Mouse (Mus musculus) forebrain, embryonic 15.5 days (tissue): ENCODE data around the gene Tmem273. TPM values are rescaled to one million over a fixed set of nuclear protein-coding genes. Genes with fewer than 3 reads are reported as not detected.

Experiments used
- ATAC-seq: fragments of 200-750 bp; cut with Nextera tagmentation; replicated peaks from 2 replicates; pipeline ENCODE4 v1.8.0; 2017; ENCODE audit warnings: mild to moderate bottlenecking, moderate TSS enrichment, moderate library complexity
- H3K27ac ChIP-seq: fragments of 300-500 bp; sonication (generic); replicated peaks from 2 replicates; pipeline ENCODE4 v1.5.1; 2015; ENCODE audit warnings: mild to moderate bottlenecking, inconsistent platforms
- H3K27me3 ChIP-seq: fragments of 300-500 bp; sonication (generic); 2 replicates; pipeline ENCODE4 v1.6.1; 2015; ENCODE audit warnings: inconsistent platforms
- H3K36me3 ChIP-seq: fragments of 300-500 bp; sonication (generic); 2 replicates; pipeline ENCODE4 v1.6.1; 2015; ENCODE audit warnings: mild to moderate bottlenecking, inconsistent platforms
- H3K4me1 ChIP-seq: fragments of 300-500 bp; sonication (generic); 2 replicates; pipeline ENCODE4 v1.6.1; 2015; ENCODE audit warnings: inconsistent platforms
- H3K4me2 ChIP-seq: fragments of 300-500 bp; sonication (generic); replicated peaks from 2 replicates; pipeline ENCODE4 v1.6.1; 2015; ENCODE audit warnings: mild to moderate bottlenecking, inconsistent platforms
- H3K4me3 ChIP-seq: fragments of 300-500 bp; sonication (generic); 2 replicates; pipeline ENCODE4 v1.5.1; 2015; ENCODE audit warnings: mild to moderate bottlenecking, inconsistent platforms
- H3K9ac ChIP-seq: fragments of 300-500 bp; sonication (generic); replicated peaks from 2 replicates; pipeline ENCODE4 v1.6.1; 2015; ENCODE audit warnings: mild to moderate bottlenecking, inconsistent platforms
- H3K9me3 ChIP-seq: fragments of 300-500 bp; sonication (generic); 2 replicates; pipeline ENCODE4 v1.6.1; 2016; ENCODE audit warnings: inconsistent platforms
- WGBS: fragments of 180-500 bp; shearing (Covaris S2); methylation state at CpG from one replicate; pipeline ENCODE4 v1.1.7; 2015; ENCODE audit warnings: mixed read lengths; 5-methylcytosine and 5-hydroxymethylcytosine counted together
- polyA plus RNA-seq: library from polyadenylated mRNA; unstranded; fragments of >200 nt; fragmentation: Nextera tagmentation; extraction: Ambion mirVana; gene quantifications from 2 replicates; pipeline ENCODE4 v1.2.1, GENCODE M21; 2015

Gene Tmem273
- polyA plus RNA-seq = 0.56 and 0.64 TPM in 2 replicates

DNA sequence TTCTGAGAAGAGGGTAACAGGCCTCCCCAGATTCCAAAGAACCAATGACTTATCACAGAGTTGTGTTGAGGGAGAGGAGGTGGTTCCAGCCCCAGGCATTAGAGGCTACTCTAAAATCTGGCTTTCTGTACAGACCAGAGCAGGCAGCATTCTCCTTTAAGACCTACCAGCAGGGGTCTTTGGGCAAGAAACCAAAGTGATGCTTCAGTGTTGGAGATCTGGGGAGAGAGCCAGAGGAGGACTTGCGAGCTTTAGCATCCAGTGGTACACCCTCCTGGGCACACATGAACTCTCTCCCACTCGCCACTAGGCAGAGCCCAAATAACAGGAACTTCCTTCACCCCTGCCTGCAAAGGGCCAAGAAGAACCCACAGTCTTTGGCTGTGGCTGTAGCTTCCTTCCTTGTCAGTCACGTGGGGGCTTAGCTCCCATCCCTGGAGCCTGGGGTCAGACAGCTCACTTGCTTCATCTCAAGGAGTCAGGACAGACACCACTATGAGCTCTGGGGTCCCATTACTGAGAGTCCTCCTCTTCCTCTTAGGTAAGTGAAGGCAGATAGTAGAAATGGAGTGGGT, at the start of gene Tmem273:
Gene Tmem273 (plus strand): TSS at position 408 of the 575 bp plus-strand sequence.
- no peaks in the 10 kb centered on the region for H3K4me1 ChIP-seq
- ATAC-seq = no peak
- H3K9ac ChIP-seq = no peak within 1 kb of the TSS
- no peak within 1 kb of the TSS for H3K27ac ChIP-seq
- H3K27me3 ChIP-seq = no peaks in the 10 kb centered on the region
- no peaks in the 10 kb centered on the region for H3K9me3 ChIP-seq
- H3K4me2 ChIP-seq = no peak within 1 kb of the TSS
- H3K36me3 ChIP-seq = no peaks in the 10 kb centered on the region
- 67% methylated on average over 3 of the region's 3 CpGs for WGBS
- no peak within 1 kb of the TSS for H3K4me3 ChIP-seq

DNA sequence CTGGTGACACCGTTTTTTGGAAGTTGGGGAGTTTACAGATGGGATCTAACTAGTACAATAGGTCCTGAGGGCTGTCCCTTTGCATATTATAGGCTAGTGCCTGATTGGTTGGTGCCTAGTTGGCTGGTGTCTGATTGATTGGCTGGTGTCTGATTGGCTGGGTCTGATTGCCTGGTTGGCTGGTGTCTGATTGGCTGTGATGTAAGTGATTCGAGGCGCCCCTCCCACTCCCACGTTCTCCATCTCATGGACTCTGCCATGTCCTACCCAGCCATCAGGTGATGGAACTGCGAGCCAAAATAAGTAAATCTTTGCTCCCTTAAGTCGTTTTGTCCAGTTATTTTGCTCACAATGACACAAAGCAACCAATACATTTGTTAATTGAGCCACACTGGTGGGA, 49.2 kb upstream of the Tmem273 start:
- Histone ChIP-seq H3K27ac (no peak overlapping the region), H3K4me3 (no peak overlapping the region), H3K27me3 (no peaks in the 10 kb centered on the region), H3K9ac (no peak overlapping the region), H3K4me2 (no peak overlapping the region), H3K9me3 (no peaks in the 10 kb centered on the region), H3K4me1 (no peaks in the 10 kb centered on the region), H3K36me3 (no peaks in the 10 kb centered on the region)
- WGBS = 81% methylated on average over 6 of the region's 6 CpGs
- ATAC-seq = no peak

DNA sequence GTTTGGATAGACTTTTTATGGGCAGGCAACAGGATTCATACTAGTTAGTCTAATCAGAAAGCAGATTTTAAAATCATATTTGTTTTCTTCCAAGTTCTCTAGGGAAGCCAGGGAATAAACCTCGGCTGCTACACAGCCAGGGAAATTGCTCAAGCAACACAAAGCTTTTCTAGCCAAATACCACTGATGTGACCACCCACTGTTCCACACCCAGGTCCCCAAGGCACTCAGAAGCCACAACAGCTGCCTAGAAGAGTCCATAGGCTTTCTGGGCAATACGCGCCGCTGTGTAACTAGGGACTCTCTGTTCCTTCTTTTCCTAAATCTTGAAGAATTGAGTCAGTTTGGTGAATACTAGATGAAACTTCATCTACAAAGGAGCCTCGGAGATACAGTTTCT, 47.2 kb upstream of the Tmem273 start:
- no peak for ATAC-seq
- WGBS = 89% methylated on average over 5 of the region's 5 CpGs
- no peaks in the 10 kb centered on the region for H3K4me1 ChIP-seq
- H3K27me3 ChIP-seq = no peaks in the 10 kb centered on the region
- H3K36me3 ChIP-seq = no peaks in the 10 kb centered on the region
- no peak overlapping the region for H3K4me2 ChIP-seq
- no peaks in the 10 kb centered on the region for H3K9me3 ChIP-seq
- no peak overlapping the region for H3K27ac ChIP-seq
- no peak overlapping the region for H3K9ac ChIP-seq
- no peak overlapping the region for H3K4me3 ChIP-seq

GRCm38 (mm10) chr14:32748519-32748918, 37.2 kb upstream of the Tmem273 start:
- Histone ChIP-seq H3K36me3 (no peaks in the 10 kb centered on the region), H3K4me1 (no peaks in the 10 kb centered on the region), H3K4me3 (no peak overlapping the region), H3K9me3 (no peaks in the 10 kb centered on the region), H3K27ac (no peak overlapping the region), H3K9ac (no peak overlapping the region), H3K27me3 (no peaks in the 10 kb centered on the region), H3K4me2 (no peak overlapping the region)
- WGBS = 77% methylated on average over 6 of the region's 6 CpGs
- no peak for ATAC-seq

DNA sequence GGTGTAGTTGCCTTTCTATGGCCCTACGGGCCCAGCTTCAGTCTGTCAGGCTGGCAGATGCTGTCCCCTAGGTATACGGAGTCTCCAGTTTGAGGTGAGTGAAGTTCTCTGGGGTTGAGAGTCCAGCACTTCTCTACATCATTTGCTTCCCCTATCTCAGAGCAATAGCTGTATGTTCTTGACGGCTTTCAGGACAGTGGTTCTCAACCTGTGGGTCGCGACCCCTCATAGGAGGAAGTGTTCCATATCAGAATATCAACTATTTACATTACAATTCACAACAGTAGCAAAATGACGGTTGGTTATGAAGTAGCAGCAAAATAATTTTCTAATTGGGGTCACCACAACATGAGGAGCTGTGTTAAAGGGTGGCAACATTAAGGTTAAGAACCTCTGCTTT, 35.0 kb upstream of the Tmem273 start:
- Histone ChIP-seq H3K4me1 (no peaks in the 10 kb centered on the region), H3K27ac (no peak overlapping the region), H3K4me3 (no peak overlapping the region), H3K27me3 (no peaks in the 10 kb centered on the region), H3K9me3 (no peaks in the 10 kb centered on the region), H3K9ac (no peak overlapping the region), H3K4me2 (no peak overlapping the region), H3K36me3 (no peaks in the 10 kb centered on the region)
- no peak for ATAC-seq
- 92% methylated on average over 6 of the region's 6 CpGs for WGBS

DNA sequence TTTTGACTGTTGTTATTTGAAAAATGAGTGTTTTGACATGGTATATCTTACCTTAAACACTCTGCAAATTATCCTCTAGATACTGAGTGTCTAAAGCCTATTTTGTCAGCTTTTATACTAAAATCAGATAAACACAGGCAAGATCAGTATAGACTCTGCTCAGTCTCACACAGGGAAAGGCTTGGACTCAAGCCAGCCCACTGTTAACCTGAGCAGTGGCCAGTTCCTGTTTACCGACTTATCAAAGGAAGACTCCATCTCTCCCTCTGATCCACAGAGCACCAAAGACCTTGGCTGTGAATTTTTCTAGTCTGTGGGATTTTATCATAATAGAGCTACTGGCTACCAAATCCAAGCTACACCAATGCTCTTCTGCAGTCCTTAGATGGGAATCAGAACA, 31.5 kb upstream of the Tmem273 start:
- Histone ChIP-seq H3K27me3 (no peaks in the 10 kb centered on the region), H3K4me2 (no peak overlapping the region), H3K4me1 (no peaks in the 10 kb centered on the region), H3K36me3 (no peaks in the 10 kb centered on the region), H3K9ac (no peak overlapping the region), H3K4me3 (no peak overlapping the region), H3K27ac (no peak overlapping the region), H3K9me3 (no peaks in the 10 kb centered on the region)
- ATAC-seq = no peak
- WGBS = 58% methylated on average over 1 of the region's 1 CpGs

DNA sequence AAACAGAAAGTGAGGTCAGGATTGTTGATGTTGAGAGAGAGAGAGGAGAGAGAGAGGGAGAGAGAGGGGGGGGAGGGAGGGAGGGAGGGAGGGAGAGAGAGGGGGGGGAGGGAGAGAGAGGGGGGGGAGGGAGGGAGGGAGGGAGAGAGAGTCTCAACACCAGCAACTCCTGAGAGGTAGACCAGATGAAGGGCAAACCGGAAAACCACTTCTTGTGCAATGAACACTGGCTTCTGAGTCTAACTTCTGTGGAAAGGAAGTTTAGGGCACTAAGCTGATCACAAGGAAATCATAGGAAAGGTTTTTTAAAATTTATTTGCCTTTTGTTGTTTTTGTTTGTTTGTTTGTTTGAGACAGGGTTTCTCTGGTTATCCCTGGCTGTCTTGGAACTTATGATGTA, 23.6 kb upstream of the Tmem273 start:
- Histone ChIP-seq H3K27ac (no peak overlapping the region), H3K4me2 (no peak overlapping the region), H3K27me3 (no peaks in the 10 kb centered on the region), H3K4me3 (no peak overlapping the region), H3K4me1 (no peaks in the 10 kb centered on the region), H3K36me3 (no peaks in the 10 kb centered on the region), H3K9me3 (no peaks in the 10 kb centered on the region), H3K9ac (no peak overlapping the region)
- 95% methylated on average over 1 of the region's 1 CpGs for WGBS
- no peak for ATAC-seq

DNA sequence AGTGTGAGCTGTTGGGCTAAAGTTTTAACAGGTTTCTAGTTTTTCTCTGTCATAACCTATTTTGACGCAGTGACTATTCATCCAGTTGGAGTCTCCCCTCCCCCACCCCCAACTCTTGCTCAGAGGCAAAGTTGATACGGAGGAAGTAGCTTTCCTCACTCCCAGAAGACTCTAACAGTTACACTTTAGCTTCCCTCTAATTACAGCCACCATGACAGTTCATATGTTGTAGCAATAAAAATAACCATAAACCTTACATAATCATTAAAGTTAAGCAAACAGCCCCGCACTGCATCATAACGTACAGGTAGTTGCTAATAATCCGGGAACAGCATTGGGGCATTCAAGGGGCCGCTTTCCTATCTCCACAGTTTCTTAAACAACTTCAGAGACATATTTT, 15.2 kb upstream of the Tmem273 start:
- Histone ChIP-seq H3K4me3 (no peak overlapping the region), H3K4me1 (no peaks in the 10 kb centered on the region), H3K27ac (no peak overlapping the region), H3K27me3 (no peaks in the 10 kb centered on the region), H3K36me3 (no peaks in the 10 kb centered on the region), H3K4me2 (no peak overlapping the region), H3K9me3 (no peaks in the 10 kb centered on the region), H3K9ac (no peak overlapping the region)
- no peak for ATAC-seq
- WGBS = 86% methylated on average over 6 of the region's 6 CpGs

- ATAC-seq = no peak
- no peaks in the 10 kb centered on the region for H3K4me1 ChIP-seq
- no peaks in the 10 kb centered on the region for H3K27me3 ChIP-seq
- no peaks in the 10 kb centered on the region for H3K9me3 ChIP-seq
- H3K4me3 ChIP-seq = no peak overlapping the region
- no peak overlapping the region for H3K27ac ChIP-seq
- H3K9ac ChIP-seq = no peak overlapping the region
- H3K36me3 ChIP-seq = no peaks in the 10 kb centered on the region
- no peak overlapping the region for H3K4me2 ChIP-seq
- 94% methylated on average over 4 of the region's 4 CpGs for WGBS
Observed at GRCm38 (mm10) chr14:32772085-32772484, 13.7 kb upstream of the Tmem273 start.

DNA sequence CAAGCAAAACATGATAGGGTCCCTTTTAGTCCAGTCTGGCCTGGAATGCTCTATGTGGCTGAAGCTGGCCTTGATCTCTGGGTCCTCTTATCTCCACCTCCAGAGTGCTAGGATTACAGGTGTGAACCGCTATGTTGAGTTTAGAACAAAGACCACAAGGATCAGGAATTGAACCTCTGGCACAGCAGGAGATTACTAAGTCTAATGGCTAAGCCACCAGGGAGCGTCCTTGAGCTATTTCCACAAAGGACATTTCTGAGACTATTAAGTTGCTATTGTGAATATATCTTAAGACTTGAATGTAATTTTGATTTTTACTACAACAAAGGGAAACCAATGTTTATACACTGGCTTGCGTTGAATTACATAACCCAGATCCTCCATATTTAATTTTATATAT, 13.0 kb upstream of the Tmem273 start:
- Histone ChIP-seq H3K9ac (no peak overlapping the region), H3K9me3 (no peaks in the 10 kb centered on the region), H3K27ac (no peak overlapping the region), H3K4me3 (no peak overlapping the region), H3K27me3 (no peaks in the 10 kb centered on the region), H3K36me3 (no peaks in the 10 kb centered on the region), H3K4me1 (no peaks in the 10 kb centered on the region), H3K4me2 (no peak overlapping the region)
- ATAC-seq = no peak
- 57% methylated on average over 3 of the region's 3 CpGs for WGBS

DNA sequence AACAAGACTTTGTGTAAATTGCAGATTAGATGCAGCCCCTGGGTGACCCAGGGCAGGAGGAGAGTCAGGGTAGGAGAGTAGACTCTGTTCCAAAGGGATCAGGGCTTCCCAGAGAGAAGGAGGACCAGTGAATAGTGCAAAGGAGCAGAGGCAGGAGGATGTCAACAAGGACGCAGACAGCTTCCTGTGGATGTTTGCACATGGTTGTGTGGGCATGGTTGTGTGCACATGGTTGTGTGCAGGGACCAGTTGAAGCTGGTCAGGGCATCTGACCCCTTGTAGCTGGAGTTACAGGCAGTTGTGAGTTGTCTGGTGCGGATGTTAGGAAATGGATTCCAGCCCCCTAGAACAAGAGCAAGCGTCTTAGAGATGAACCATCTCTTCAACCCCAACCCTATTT, 12.3 kb upstream of the Tmem273 start:
- Histone ChIP-seq H3K4me1 (no peaks in the 10 kb centered on the region), H3K36me3 (no peaks in the 10 kb centered on the region), H3K27me3 (no peaks in the 10 kb centered on the region), H3K9ac (no peak overlapping the region), H3K9me3 (no peaks in the 10 kb centered on the region), H3K27ac (no peak overlapping the region), H3K4me3 (no peak overlapping the region), H3K4me2 (no peak overlapping the region)
- 89% methylated on average over 3 of the region's 3 CpGs for WGBS
- no peak for ATAC-seq

GRCm38 (mm10) chr14:32776077-32776476, 9.7 kb upstream of the Tmem273 start:
- Histone ChIP-seq H3K27ac (no peak overlapping the region), H3K4me3 (no peak overlapping the region), H3K9me3 (no peaks in the 10 kb centered on the region), H3K27me3 (no peaks in the 10 kb centered on the region), H3K4me2 (no peak overlapping the region), H3K36me3 (no peaks in the 10 kb centered on the region), H3K4me1 (no peaks in the 10 kb centered on the region), H3K9ac (no peak overlapping the region)
- ATAC-seq = no peak
- 86% methylated on average over 7 of the region's 7 CpGs for WGBS

DNA sequence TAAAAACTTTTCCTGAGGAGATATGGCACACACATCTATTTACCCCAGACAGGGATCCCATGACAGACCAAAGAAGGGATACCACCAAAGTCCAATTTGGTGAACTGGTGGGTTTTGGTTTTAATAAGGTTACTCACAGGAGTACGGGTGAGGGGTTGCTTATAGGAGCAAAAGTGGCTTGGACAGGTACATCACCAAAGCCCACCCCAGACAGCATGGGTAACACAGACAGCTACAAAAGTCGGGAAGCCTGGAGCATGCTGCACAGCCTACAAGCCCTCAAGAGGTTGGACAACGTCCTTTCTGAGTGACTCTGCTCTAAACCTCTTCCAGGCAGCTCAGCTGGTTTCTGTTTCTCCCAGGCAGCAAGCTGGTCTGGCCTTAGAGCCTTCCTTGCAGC, 7.4 kb upstream of the Tmem273 start:
- no peaks in the 10 kb centered on the region for H3K9me3 ChIP-seq
- H3K27ac ChIP-seq = no peak overlapping the region
- no peak for ATAC-seq

More for the DNA sequence above, 7.4 kb upstream of the Tmem273 start:
- H3K27me3 ChIP-seq = no peaks in the 10 kb centered on the region
- no peak overlapping the region for H3K4me2 ChIP-seq
- no peaks in the 10 kb centered on the region for H3K36me3 ChIP-seq
- H3K4me1 ChIP-seq = no peaks in the 10 kb centered on the region
- WGBS = 81% methylated on average over 3 of the region's 3 CpGs
- no peak overlapping the region for H3K9ac ChIP-seq
- H3K4me3 ChIP-seq = no peak overlapping the region
